Mouse (Mus musculus): ENCODE measurements around the gene Flvcr2. TPM values are rescaled to one million over a fixed set of nuclear protein-coding genes. Genes with fewer than 3 reads are reported as not detected.

Flvcr2 gene
- polyA plus RNA-seq, 1 experiment from 2014 or later, result 6.3 TPM

GRCm38 (mm10) chr12:85829866-85830265, 83.5 kb downstream of the Flvcr2 start:
- 93% methylated on average over 3 of the region's 3 CpGs for WGBS
- Histone ChIP-seq H3K36me3 (ENCODE audit: control insufficient read depth, insufficient read depth, low read length) (peaks cover 3% of the 10 kb centered on the region), H3K27me3 (replicated peaks; ENCODE audit: control insufficient read depth, insufficient read depth, low read length) (no peaks in the 10 kb centered on the region), H3K4me3 (ENCODE audit: low read length) (no peak overlapping the region), H3K9ac (ENCODE audit: low read depth, low read length) (no peak overlapping the region), H3K4me2 (ENCODE audit: low read length) (no peak overlapping the region), H3K27ac (ENCODE audit: low read depth, low read length) (no peak overlapping the region), H3K9me3 (ENCODE audit: control insufficient read depth, low read length) (no peaks in the 10 kb centered on the region), H3K4me1 (ENCODE audit: control insufficient read depth, insufficient read depth, low read depth, low read length) (peaks cover 6% of the 10 kb centered on the region)
- no peak for ATAC-seq

GRCm38 (mm10) chr12:85830691-85831090, 84.4 kb downstream of the Flvcr2 start:
- Histone ChIP-seq H3K27me3 (replicated peaks; ENCODE audit: control insufficient read depth, insufficient read depth, low read length) (no peaks in the 10 kb centered on the region), H3K9me3 (ENCODE audit: control insufficient read depth, low read length) (no peaks in the 10 kb centered on the region), H3K36me3 (ENCODE audit: control insufficient read depth, insufficient read depth, low read length) (peaks cover 3% of the 10 kb centered on the region), H3K27ac (ENCODE audit: low read depth, low read length) (no peak overlapping the region), H3K4me1 (ENCODE audit: control insufficient read depth, insufficient read depth, low read depth, low read length) (peaks cover 2% of the 10 kb centered on the region), H3K4me3 (ENCODE audit: low read length) (no peak overlapping the region), H3K4me2 (ENCODE audit: low read length) (no peak overlapping the region), H3K9ac (ENCODE audit: low read depth, low read length) (no peak overlapping the region)
- 64% methylated on average over 3 of the region's 3 CpGs for WGBS
- no peak for ATAC-seq

GRCm38 (mm10) chr12:85834543-85834942, 88.2 kb downstream of the Flvcr2 start:
- H3K4me3 ChIP-seq (ENCODE audit: low read length), result no peak overlapping the region
- WGBS, result 92% methylated on average over 2 of the region's 2 CpGs
- H3K27ac ChIP-seq (ENCODE audit: low read depth, low read length), result no peak overlapping the region
- no peaks in the 10 kb centered on the region for H3K4me1 ChIP-seq (ENCODE audit: control insufficient read depth, insufficient read depth, low read depth, low read length)
- H3K36me3 ChIP-seq (ENCODE audit: control insufficient read depth, insufficient read depth, low read length), result peaks cover 3% of the 10 kb centered on the region
- H3K9me3 ChIP-seq (ENCODE audit: control insufficient read depth, low read length), result no peaks in the 10 kb centered on the region
- no peak overlapping the region for H3K9ac ChIP-seq (ENCODE audit: low read depth, low read length)
- H3K27me3 ChIP-seq (replicated peaks; ENCODE audit: control insufficient read depth, insufficient read depth, low read length), result no peaks in the 10 kb centered on the region
- no peak overlapping the region for H3K4me2 ChIP-seq (ENCODE audit: low read length)
- ATAC-seq, result no peak

- ATAC-seq, result no peak
- Histone ChIP-seq H3K9ac (ENCODE audit: low read depth, low read length) (no peak overlapping the region), H3K4me1 (ENCODE audit: control insufficient read depth, insufficient read depth, low read depth, low read length) (no peaks in the 10 kb centered on the region), H3K27ac (ENCODE audit: low read depth, low read length) (no peak overlapping the region), H3K4me2 (ENCODE audit: low read length) (no peak overlapping the region), H3K27me3 (replicated peaks; ENCODE audit: control insufficient read depth, insufficient read depth, low read length) (no peaks in the 10 kb centered on the region), H3K36me3 (ENCODE audit: control insufficient read depth, insufficient read depth, low read length) (no peaks in the 10 kb centered on the region), H3K4me3 (ENCODE audit: low read length) (no peak overlapping the region), H3K9me3 (ENCODE audit: control insufficient read depth, low read length) (no peaks in the 10 kb centered on the region)
- WGBS, result 86% methylated on average over 2 of the region's 2 CpGs
These were observed 91.4 kb downstream of the Flvcr2 start for GRCm38 (mm10) chr12:85837765-85838164.

GRCm38 (mm10) chr12:85839371-85840000, 93.1 kb downstream of the Flvcr2 start:
- Histone ChIP-seq H3K9me3 (ENCODE audit: control insufficient read depth, low read length) (no peaks in the 10 kb centered on the region), H3K4me3 (ENCODE audit: low read length) (no peak overlapping the region), H3K4me1 (ENCODE audit: control insufficient read depth, insufficient read depth, low read depth, low read length) (no peaks in the 10 kb centered on the region), H3K4me2 (ENCODE audit: low read length) (no peak overlapping the region), H3K27ac (ENCODE audit: low read depth, low read length) (no peak overlapping the region), H3K9ac (ENCODE audit: low read depth, low read length) (no peak overlapping the region), H3K27me3 (replicated peaks; ENCODE audit: control insufficient read depth, insufficient read depth, low read length) (no peaks in the 10 kb centered on the region), H3K36me3 (ENCODE audit: control insufficient read depth, insufficient read depth, low read length) (no peaks in the 10 kb centered on the region)
- 96% methylated on average over 12 of the region's 12 CpGs for WGBS
- ATAC-seq, result no peak

- no peak overlapping the region for H3K4me3 ChIP-seq (ENCODE audit: low read length)
- WGBS, result 85% methylated on average over 7 of the region's 7 CpGs
- no peaks in the 10 kb centered on the region for H3K9me3 ChIP-seq (ENCODE audit: control insufficient read depth, low read length)
- peaks cover 4% of the 10 kb centered on the region; the same call in 1 of the 2 replicates for H3K36me3 ChIP-seq (ENCODE audit: control insufficient read depth, insufficient read depth, low read length)
- no peak overlapping the region for H3K4me2 ChIP-seq (ENCODE audit: low read length)
- no peak overlapping the region for H3K27ac ChIP-seq (ENCODE audit: low read depth, low read length)
- H3K9ac ChIP-seq (ENCODE audit: low read depth, low read length), result no peak overlapping the region
- peak; percentile 74; the same call in 1 of the 2 replicates for ATAC-seq
- H3K27me3 ChIP-seq (replicated peaks; ENCODE audit: control insufficient read depth, insufficient read depth, low read length), result no peaks in the 10 kb centered on the region
- H3K4me1 ChIP-seq (ENCODE audit: control insufficient read depth, insufficient read depth, low read depth, low read length), result no peaks in the 10 kb centered on the region
These were observed 102.0 kb downstream of the Flvcr2 start for GRCm38 (mm10) chr12:85848164-85848958.

- no peaks in the 10 kb centered on the region for H3K4me1 ChIP-seq (ENCODE audit: control insufficient read depth, insufficient read depth, low read depth, low read length)
These were observed 104.3 kb downstream of the Flvcr2 start for GRCm38 (mm10) chr12:85850661-85851060.

GRCm38 (mm10) chr12:85853836-85854235, 107.5 kb downstream of the Flvcr2 start:
- no peak overlapping the region for H3K9ac ChIP-seq (ENCODE audit: low read depth, low read length)
- ATAC-seq, result no peak
- H3K4me1 ChIP-seq (ENCODE audit: control insufficient read depth, insufficient read depth, low read depth, low read length), result no peaks in the 10 kb centered on the region
- H3K27ac ChIP-seq (ENCODE audit: low read depth, low read length), result no peak overlapping the region
- H3K36me3 ChIP-seq (ENCODE audit: control insufficient read depth, insufficient read depth, low read length), result 0 out of 2 replicates have a peak, but pooled peaks cover 5% of the 10 kb centered on the region
- H3K4me2 ChIP-seq (ENCODE audit: low read length), result no peak overlapping the region
- H3K9me3 ChIP-seq (ENCODE audit: control insufficient read depth, low read length), result no peaks in the 10 kb centered on the region
- no peak overlapping the region for H3K4me3 ChIP-seq (ENCODE audit: low read length)
- no peaks in the 10 kb centered on the region for H3K27me3 ChIP-seq (replicated peaks; ENCODE audit: control insufficient read depth, insufficient read depth, low read length)
- WGBS, result 80% methylated on average over 4 of the region's 4 CpGs

More at GRCm38 (mm10) chr12:85850661-85851060, 104.3 kb downstream of the Flvcr2 start:
- H3K9ac ChIP-seq (ENCODE audit: low read depth, low read length), result no peak overlapping the region
- no peak overlapping the region for H3K27ac ChIP-seq (ENCODE audit: low read depth, low read length)
- H3K4me3 ChIP-seq (ENCODE audit: low read length), result no peak overlapping the region
- no peak overlapping the region for H3K4me2 ChIP-seq (ENCODE audit: low read length)
- no peak for ATAC-seq
- no peaks in the 10 kb centered on the region for H3K27me3 ChIP-seq (replicated peaks; ENCODE audit: control insufficient read depth, insufficient read depth, low read length)
- H3K36me3 ChIP-seq (ENCODE audit: control insufficient read depth, insufficient read depth, low read length), result peaks cover 4% of the 10 kb centered on the region; the same call in 1 of the 2 replicates
- no peaks in the 10 kb centered on the region for H3K9me3 ChIP-seq (ENCODE audit: control insufficient read depth, low read length)
- WGBS, result 89% methylated on average over 8 of the region's 8 CpGs

- no peak for ATAC-seq
- Histone ChIP-seq H3K4me3 (ENCODE audit: low read length) (no peak overlapping the region), H3K36me3 (ENCODE audit: control insufficient read depth, insufficient read depth, low read length) (0 out of 2 replicates have a peak, but pooled peaks cover 5% of the 10 kb centered on the region), H3K9me3 (ENCODE audit: control insufficient read depth, low read length) (no peaks in the 10 kb centered on the region), H3K4me2 (ENCODE audit: low read length) (no peak overlapping the region), H3K27ac (ENCODE audit: low read depth, low read length) (no peak overlapping the region), H3K4me1 (ENCODE audit: control insufficient read depth, insufficient read depth, low read depth, low read length) (no peaks in the 10 kb centered on the region), H3K27me3 (replicated peaks; ENCODE audit: control insufficient read depth, insufficient read depth, low read length) (no peaks in the 10 kb centered on the region), H3K9ac (ENCODE audit: low read depth, low read length) (no peak overlapping the region)
- 89% methylated on average over 1 of the region's 1 CpGs for WGBS
These were observed 107.9 kb downstream of the Flvcr2 start for GRCm38 (mm10) chr12:85854271-85854670.
